Mouse (Mus musculus): Measurements from ENCODE around the gene Gltp. TPM values are rescaled to one million over a fixed set of nuclear protein-coding genes. Genes with fewer than 3 reads are reported as not detected.

The Gltp gene
- polyA plus RNA-seq, 1 experiment = 61.9 TPM

DNA sequence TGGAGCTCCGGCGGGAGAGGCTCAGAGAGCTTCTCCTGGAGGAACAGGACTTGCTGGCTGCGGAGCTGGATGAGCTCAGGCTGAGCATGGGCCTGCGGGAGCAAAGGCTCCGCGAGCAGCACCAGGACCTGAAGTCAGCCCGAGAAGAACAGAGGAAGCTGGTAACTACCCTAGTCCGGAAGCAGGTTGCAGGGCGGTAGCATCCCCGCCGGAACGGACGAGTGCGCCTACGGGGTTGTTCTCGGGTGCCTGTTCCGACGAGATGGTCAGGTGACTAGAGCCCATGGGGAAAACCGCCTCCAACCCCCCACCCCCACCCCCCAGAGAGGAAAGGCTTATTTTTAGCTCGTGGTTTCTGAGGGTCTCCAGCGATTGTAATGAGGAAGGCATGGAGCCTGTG is 18.6 kb upstream of the Gltp start:
- Histone ChIP-seq H3K9ac (ENCODE audit: low read depth, poor library complexity, severe bottlenecking) (peak overlapping the region; percentile 40; the same call in 1 of the 2 replicates), H3K9me3 (replicated peaks; ENCODE audit: control insufficient read depth, insufficient read depth, low read length, poor library complexity, severe bottlenecking) (no peaks in the 10 kb centered on the region), H3K27ac (ENCODE audit: insufficient read depth, low read length) (no peak overlapping the region), H3K27me3 (ENCODE audit: control insufficient read depth, insufficient read depth, low read length, poor library complexity, severe bottlenecking) (no peaks in the 10 kb centered on the region), H3K4me1 (ENCODE audit: control insufficient read depth, insufficient read depth, low read length) (peaks cover 2% of the 10 kb centered on the region), H3K36me3 (ENCODE audit: control insufficient read depth, insufficient read depth, low read length, poor library complexity, severe bottlenecking) (peaks cover 12% of the 10 kb centered on the region), H3K4me3 (ENCODE audit: low read depth, low read length) (peak overlapping the region; percentile 25)
- no peak for TF ChIP-seq POLR2A (IDR thresholded peaks at IDR 0.05; ENCODE audit: insufficient read depth, low read length)
- no peak for TF ChIP-seq EP300 (IDR thresholded peaks at IDR 0.05; ENCODE audit: insufficient read depth, low read depth, low read length)
- TF ChIP-seq CTCF (IDR thresholded peaks at IDR 0.05; ENCODE audit: low read depth, low read length) = no peak

DNA sequence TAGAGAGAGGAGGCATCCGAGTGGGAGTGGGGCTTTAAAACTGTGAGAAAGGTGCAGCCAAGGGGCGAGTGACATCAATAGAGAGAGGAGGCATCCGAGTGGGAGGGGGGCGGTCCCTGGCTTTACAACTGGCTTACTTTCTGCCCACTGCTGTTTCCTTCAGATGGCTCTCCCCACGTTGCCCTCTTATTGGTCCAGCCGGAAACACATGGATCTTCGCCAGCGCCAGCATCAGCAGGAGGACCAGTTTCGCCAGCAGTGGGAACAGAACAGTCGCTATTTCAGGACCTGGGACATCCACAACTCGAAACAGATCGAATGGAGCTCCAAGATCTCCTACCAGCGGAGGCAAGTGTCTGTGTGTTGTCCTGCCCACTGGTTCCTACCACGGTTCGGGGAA is 17.7 kb upstream of the Gltp start:
- peaks cover 12% of the 10 kb centered on the region for H3K36me3 ChIP-seq (ENCODE audit: control insufficient read depth, insufficient read depth, low read length, poor library complexity, severe bottlenecking)
- no peak for TF ChIP-seq POLR2A (IDR thresholded peaks at IDR 0.05; ENCODE audit: insufficient read depth, low read length)
- TF ChIP-seq CTCF (IDR thresholded peaks at IDR 0.05; ENCODE audit: low read depth, low read length) = no peak
- no peak for TF ChIP-seq EP300 (IDR thresholded peaks at IDR 0.05; ENCODE audit: insufficient read depth, low read depth, low read length)
- peak overlapping the region; percentile 38; the same call in 1 of the 2 replicates for H3K4me3 ChIP-seq (ENCODE audit: low read depth, low read length)
- H3K27ac ChIP-seq (ENCODE audit: insufficient read depth, low read length) = no peak overlapping the region
- no peaks in the 10 kb centered on the region for H3K27me3 ChIP-seq (ENCODE audit: control insufficient read depth, insufficient read depth, low read length, poor library complexity, severe bottlenecking)
- peak overlapping the region; percentile 34 for H3K9ac ChIP-seq (ENCODE audit: low read depth, poor library complexity, severe bottlenecking)
- no peaks in the 10 kb centered on the region for H3K9me3 ChIP-seq (replicated peaks; ENCODE audit: control insufficient read depth, insufficient read depth, low read length, poor library complexity, severe bottlenecking)
- H3K4me1 ChIP-seq (ENCODE audit: control insufficient read depth, insufficient read depth, low read length) = peaks cover 2% of the 10 kb centered on the region

DNA sequence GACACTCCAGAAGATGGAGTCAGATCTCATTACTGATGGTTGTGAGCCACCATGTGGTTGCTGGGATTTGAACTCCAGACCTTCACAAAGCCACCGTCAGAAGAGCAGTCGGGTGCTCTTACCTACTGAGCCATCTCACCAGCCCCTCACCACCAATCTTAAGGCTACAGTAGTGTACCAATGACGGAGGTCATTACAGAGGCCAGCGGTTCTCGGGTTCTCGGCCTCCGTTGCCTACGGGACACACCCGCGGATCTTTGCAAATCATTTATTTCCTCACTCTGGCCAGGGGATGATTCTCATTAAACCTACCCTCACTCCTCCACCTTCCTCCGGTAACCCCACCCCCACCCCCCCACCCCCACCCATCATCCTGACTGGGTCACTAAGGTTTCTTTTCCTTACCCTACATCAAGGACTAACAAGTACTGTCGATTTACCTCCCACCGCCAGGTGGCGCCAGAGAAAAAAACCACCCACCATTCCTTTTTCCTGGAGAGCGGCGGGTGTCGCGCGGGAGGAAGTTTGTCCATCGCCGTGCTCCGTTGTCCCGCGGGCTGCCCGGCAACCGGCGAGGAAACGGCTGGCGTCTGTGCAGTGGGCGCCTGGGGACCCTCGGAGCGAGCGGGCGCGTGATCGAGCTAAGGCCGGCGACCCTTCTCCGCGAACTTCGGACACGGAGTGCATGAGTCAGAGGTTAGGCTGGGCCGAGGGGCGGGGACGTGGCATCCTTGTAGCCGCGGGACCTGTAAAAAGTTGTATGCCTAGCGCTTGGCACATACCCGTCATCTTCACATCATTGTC is 16.7 kb upstream of the Gltp start, which contains the start of gene Tchp:
Gene Tchp, plus strand, starts transcription at position 496 of the 804 bp plus-strand sequence.
- Histone ChIP-seq H3K36me3 (ENCODE audit: control insufficient read depth, insufficient read depth, low read length, poor library complexity, severe bottlenecking) (peaks cover 9% of the 10 kb centered on the region; the same call in 1 of the 2 replicates), H3K9ac (ENCODE audit: low read depth, poor library complexity, severe bottlenecking) (peak within 1 kb of the TSS; percentile 34), H3K27me3 (ENCODE audit: control insufficient read depth, insufficient read depth, low read length, poor library complexity, severe bottlenecking) (no peaks in the 10 kb centered on the region), H3K9me3 (replicated peaks; ENCODE audit: control insufficient read depth, insufficient read depth, low read length, poor library complexity, severe bottlenecking) (no peaks in the 10 kb centered on the region), H3K27ac (ENCODE audit: insufficient read depth, low read length) (no peak within 1 kb of the TSS), H3K4me1 (ENCODE audit: control insufficient read depth, insufficient read depth, low read length) (peaks cover 2% of the 10 kb centered on the region), H3K4me3 (ENCODE audit: low read depth, low read length) (peak within 1 kb of the TSS; percentile 84)
- TF ChIP-seq POLR2A (IDR thresholded peaks at IDR 0.05; ENCODE audit: insufficient read depth, low read length) = no peak
- peak; percentile 59 for TF ChIP-seq CTCF (IDR thresholded peaks at IDR 0.05; ENCODE audit: low read depth, low read length)

DNA sequence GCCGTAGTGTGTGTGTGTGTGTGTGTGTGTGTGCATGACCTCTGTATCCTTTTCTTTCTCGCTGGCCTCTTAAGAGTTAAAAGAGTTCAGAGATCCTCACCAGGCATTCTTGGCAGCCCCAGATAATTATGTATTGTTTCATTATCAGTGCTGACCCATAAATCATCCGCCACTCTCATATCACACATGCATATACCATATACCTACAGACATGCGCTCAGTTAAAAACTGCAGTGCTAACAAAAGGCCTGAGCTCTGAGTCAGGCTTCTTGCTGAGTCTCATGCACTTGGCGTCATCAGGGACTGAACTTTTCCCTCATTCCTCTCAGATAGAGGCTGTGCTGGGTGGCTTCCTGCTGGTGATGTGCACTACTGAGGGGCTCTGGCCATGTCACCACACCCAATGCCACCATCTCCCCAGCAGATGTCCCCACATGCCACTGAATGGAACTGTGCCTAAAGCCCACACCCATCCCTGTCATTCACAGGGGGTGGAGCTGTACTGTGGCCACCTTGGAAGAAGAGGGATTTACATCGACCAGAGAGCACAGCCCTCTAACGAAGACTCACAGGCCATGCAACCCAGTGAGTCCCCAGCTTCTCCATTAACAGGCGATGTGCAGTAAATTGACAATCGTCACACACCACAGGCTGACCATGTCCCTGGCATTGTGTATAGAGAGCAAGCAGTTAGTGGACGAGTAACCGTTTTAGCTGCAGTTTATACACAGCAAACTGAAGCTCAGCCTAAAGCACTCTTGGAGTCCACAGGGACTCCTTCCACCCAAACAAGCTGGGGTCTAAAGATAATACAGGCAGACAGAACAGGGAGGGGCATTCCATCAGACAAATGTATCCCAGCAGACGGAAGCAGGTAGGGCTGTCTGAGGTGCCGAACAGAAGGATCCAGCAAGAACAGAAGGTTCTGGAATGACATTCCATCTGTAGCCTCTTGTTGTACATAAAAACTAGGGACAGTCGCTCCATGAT is 11.9 kb upstream of the Gltp start:
- Histone ChIP-seq H3K27me3 (ENCODE audit: control insufficient read depth, insufficient read depth, low read length, poor library complexity, severe bottlenecking) (no peaks in the 10 kb centered on the region), H3K27ac (ENCODE audit: insufficient read depth, low read length) (no peak overlapping the region), H3K36me3 (ENCODE audit: control insufficient read depth, insufficient read depth, low read length, poor library complexity, severe bottlenecking) (no peaks in the 10 kb centered on the region), H3K4me1 (ENCODE audit: control insufficient read depth, insufficient read depth, low read length) (no peaks in the 10 kb centered on the region), H3K4me3 (ENCODE audit: low read depth, low read length) (no peak overlapping the region), H3K9me3 (replicated peaks; ENCODE audit: control insufficient read depth, insufficient read depth, low read length, poor library complexity, severe bottlenecking) (no peaks in the 10 kb centered on the region), H3K9ac (ENCODE audit: low read depth, poor library complexity, severe bottlenecking) (no peak overlapping the region)
- TF ChIP-seq EP300 (IDR thresholded peaks at IDR 0.05; ENCODE audit: insufficient read depth, low read depth, low read length) (no peak), POLR2A (IDR thresholded peaks at IDR 0.05; ENCODE audit: insufficient read depth, low read length) (no peak), CTCF (IDR thresholded peaks at IDR 0.05; ENCODE audit: low read depth, low read length) (peak; percentile 80)

DNA sequence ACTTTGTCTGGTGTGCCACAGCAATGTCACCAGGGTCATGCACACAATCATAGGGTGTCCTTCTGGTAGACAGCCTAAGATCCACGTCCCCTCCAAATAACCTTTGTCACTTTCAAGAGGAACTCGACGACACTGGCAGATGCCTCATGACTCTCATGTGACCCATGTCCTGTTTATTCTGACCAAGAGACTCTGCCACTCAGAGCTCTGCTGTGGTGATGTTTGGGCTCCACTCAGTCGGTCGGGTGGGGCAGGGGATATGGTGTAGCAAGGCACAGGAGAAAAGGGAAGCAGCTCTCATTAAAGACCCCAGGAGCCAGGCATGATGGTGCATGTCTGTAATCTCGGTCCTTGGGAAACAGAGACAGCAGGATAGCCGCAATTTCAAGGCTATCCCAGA is 8.2 kb upstream of the Gltp start:
- Histone ChIP-seq H3K4me1 (ENCODE audit: control insufficient read depth, insufficient read depth, low read length) (no peaks in the 10 kb centered on the region), H3K9me3 (replicated peaks; ENCODE audit: control insufficient read depth, insufficient read depth, low read length, poor library complexity, severe bottlenecking) (no peaks in the 10 kb centered on the region), H3K9ac (ENCODE audit: low read depth, poor library complexity, severe bottlenecking) (peak overlapping the region; percentile 36; the same call in 1 of the 2 replicates), H3K27ac (ENCODE audit: insufficient read depth, low read length) (no peak overlapping the region), H3K27me3 (ENCODE audit: control insufficient read depth, insufficient read depth, low read length, poor library complexity, severe bottlenecking) (no peaks in the 10 kb centered on the region), H3K36me3 (ENCODE audit: control insufficient read depth, insufficient read depth, low read length, poor library complexity, severe bottlenecking) (no peaks in the 10 kb centered on the region), H3K4me3 (ENCODE audit: low read depth, low read length) (peak overlapping the region; percentile 13; the same call in 1 of the 2 replicates)
- TF ChIP-seq CTCF (IDR thresholded peaks at IDR 0.05; ENCODE audit: low read depth, low read length) = no peak
- no peak for TF ChIP-seq EP300 (IDR thresholded peaks at IDR 0.05; ENCODE audit: insufficient read depth, low read depth, low read length)
- no peak for TF ChIP-seq POLR2A (IDR thresholded peaks at IDR 0.05; ENCODE audit: insufficient read depth, low read length)
